Mouse (Mus musculus) cerebellum, adult 2 months (tissue): ENCODE data around the gene Homer2.

ENCODE experiments used
- CTCF ChIP-seq: fragments of 200-500 bp; IDR thresholded peaks from 2 replicates; pipeline ENCODE4 v1.5.1; 2011; ENCODE audit warnings: low read depth, mild to moderate bottlenecking, control low read depth, low read length, moderate library complexity, borderline replicate concordance; ENCODE audit not compliant: insufficient read depth
- POLR2A ChIP-seq: fragments of 200-500 bp; IDR thresholded peaks from 2 replicates; pipeline ENCODE4 v1.6.1; 2011; ENCODE audit warnings: low read length, control low read depth, borderline replicate concordance; ENCODE audit not compliant: insufficient read depth

GRCm38 (mm10) chr7:81556839-81557238 is 150.5 kb downstream of the Homer2 start:
- no peak for TF ChIP-seq POLR2A
- TF ChIP-seq CTCF, result no peak
